Mouse (Mus musculus): ENCODE measurements around the gene Atp5d. TPM values are rescaled to one million over a fixed set of nuclear protein-coding genes. Genes with fewer than 3 reads are reported as not detected.

Atp5d gene
- total RNA-seq, 2 experiments from 2014 or later: 39.9 to 89.3 TPM

DNA sequence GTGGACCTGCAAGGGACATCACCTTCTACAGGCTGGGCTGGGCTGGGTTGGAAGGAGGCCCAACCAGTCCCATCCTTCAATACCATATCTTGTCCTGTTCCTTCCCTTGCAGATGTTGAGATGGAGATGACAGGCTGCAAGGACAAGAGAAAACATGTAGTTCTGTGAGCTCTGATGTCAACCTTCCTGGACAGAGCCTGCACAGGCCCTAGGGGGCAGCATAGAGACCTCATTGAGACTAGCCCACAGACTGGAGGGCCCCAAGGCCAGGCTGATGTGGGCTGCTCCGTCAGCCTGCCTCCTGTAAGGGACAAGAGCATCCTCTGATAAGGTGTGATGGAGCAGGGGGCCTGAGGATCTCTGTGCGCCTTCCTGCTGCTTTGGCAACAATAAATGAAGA is 36.3 kb downstream of the Atp5d start:
- no peak; the same call in 1 of the 2 replicates for ATAC-seq (replicated peaks; ENCODE audit: low FRiP score, poor library complexity, severe bottlenecking)

DNA sequence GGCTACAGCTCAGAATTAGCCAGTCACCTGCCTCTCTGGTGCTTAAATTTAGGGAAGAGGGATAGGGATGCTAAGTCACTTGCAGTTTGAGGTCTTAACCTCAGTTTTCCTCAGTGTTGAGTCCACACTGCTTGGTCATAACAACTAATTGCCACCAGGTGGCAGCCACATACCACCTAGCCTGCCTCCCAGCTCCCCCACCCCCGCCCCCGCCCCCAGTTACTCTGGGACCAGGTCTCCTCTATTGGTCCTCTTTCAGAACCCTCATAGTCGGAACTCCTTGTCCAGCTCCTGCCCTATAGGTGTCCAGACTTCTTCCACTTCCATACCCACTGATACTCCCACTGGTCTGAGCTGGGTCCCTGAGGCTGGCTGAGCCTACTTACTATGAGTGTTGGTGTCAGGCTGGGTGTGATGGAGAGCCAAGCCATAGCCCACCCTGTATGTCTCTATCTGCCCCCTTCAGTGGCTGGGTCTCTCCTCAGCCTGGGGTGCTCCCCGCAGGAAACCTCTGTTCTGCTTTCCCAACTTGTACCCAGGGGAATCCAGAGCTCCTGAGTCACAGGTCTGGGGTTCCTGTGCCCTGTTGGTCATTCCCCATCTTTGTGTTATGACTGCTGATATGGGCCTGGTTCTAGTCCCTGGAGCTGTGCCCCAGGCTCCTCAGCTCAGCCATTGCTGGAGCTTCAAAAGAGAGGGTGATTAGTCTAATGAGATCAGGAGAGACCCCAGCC is 37.3 kb downstream of the Atp5d start:
- ATAC-seq (replicated peaks; ENCODE audit: low FRiP score, poor library complexity, severe bottlenecking): no peak

DNA sequence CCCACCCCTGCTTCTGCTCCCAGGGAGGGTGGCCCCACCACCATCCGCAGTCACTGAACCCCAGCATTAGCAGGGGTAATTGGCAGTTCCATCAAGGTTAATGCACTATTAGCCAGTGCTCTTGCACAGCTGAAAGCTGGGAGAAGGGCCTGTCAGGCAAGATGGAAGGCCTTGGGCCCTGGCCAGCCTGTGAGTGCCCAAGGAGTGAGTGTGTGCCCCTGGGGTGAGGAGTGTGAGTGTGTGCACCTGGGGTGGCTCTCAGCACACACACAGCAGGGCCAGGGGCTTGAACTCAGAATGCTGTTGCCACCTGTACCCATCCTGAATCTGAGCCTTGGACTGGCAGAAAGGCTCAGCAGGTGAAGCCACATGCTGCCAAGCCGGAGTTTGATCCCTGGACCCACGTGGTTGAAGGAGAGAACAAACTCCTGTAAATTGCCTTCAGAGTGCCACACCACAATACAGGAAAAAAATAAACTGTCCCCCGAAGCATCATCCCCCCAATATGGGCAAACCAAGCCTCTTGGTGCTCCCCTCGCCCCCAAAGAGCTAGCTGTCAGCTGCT is 37.9 kb downstream of the Atp5d start:
- ATAC-seq (replicated peaks; ENCODE audit: low FRiP score, poor library complexity, severe bottlenecking): no peak

DNA sequence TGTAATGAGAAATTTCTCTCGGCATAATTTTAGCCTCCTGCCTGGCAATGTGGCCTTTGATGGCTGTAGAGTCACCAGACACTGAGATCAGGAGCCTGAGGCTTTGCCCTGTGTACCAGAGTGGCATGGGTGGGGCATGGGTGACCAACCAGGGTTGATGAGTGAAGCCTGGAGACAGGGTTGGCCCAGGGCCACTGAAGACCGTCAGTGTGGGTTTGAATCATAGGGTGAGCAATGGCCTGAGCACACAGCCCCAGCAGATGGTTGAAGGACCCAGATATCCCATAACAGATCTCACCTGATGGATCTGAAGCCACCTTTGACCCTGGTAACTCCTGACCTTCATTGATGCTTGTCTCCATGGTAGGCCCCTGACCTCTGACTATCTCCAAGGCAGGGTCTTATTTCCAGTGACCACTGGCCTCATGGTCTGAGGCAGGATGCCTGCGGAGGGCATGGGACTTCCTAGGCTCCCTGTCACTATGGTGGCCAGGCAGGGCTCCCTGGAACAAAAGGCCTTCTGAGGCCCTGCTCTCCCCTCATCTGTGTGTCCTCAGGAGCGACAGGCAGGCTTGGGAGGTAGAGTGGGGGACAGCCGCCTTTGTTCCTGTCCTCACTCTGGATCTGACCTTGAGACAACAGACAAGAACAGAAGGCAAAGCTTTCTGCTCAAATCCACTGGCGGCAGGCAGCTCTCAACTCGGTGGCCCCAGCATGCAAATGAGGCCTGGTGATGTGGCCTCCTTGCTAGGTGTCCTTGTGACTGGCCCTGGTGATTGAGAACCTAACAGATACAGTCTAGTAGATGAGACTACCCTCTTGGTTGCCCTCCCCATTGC is 39.2 kb downstream of the Atp5d start:
- ATAC-seq (replicated peaks; ENCODE audit: low FRiP score, poor library complexity, severe bottlenecking): no peak

DNA sequence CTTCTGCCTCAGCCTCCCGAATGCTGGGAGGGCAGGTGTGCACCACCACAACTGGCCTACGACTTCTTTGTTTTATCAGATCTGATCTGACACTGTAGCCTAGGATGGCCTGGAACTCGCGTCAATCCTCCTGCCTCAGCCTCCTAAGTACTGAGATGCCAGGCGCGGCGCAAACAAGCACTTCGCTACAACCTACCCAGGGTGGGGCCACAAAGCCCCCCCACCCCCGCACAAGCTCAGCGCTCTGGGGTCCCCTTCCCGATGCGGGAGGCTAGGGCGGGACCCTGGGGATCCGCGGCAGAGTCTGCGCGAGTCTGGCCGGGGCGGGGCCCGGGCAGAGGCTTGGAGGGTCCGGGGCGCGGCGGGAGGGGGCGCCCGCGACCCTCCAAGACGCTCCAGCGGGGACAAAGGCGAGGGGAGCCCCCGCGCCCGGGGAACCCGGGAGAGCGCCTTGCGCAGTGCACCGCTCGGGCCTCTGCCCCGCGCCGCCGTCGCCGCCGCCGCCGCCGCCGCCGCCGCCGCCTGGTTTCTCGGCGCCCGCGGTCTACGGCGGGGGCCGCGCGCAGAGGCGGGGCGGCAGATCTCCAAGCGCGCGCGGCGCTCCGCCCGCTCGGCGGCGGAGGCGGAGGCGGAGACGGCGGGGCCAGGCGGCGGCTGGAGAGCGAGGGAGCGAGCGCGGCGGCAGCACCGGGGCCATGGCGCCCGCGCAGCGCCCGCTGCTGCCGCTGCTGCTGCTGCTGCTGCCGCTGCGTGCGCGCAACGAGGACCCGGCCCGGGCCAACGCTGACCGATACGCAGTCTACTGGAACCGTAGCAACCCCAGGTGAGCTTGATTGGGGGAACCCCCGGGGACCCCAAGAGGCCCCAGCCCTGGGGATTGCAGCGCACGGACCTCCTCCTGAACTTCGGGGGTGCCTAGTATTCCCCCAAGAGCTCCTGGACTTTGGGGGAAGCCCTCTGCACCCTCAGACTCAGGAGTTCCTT is 40.9 kb downstream of the Atp5d start, which contains the start of gene Efna2:
Efna2 (plus strand) TSS at position 415 of the 984 bp plus-strand sequence.
- no peak for ATAC-seq (replicated peaks; ENCODE audit: low FRiP score, poor library complexity, severe bottlenecking)

DNA sequence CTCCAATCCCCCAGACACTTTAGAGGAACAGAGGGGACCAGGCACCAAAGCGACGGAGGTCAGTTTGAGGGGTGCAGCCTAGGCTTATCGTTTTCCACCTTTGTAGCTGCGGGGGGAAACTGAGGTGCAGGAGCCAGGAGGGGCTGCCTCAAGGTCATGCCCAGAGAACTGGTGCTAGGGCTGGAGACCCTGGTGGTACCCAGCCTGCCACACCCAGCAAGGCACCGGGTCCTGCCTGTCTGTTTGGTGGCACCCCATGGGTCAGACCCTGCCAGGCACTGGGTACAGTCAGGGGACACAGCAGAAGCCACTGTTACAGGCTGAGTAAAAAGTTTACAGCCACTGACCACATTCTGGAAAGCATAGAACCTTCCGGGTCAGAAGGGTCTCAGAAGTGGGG is 41.9 kb downstream of the Atp5d start:
- no peak for ATAC-seq (replicated peaks; ENCODE audit: low FRiP score, poor library complexity, severe bottlenecking)

DNA sequence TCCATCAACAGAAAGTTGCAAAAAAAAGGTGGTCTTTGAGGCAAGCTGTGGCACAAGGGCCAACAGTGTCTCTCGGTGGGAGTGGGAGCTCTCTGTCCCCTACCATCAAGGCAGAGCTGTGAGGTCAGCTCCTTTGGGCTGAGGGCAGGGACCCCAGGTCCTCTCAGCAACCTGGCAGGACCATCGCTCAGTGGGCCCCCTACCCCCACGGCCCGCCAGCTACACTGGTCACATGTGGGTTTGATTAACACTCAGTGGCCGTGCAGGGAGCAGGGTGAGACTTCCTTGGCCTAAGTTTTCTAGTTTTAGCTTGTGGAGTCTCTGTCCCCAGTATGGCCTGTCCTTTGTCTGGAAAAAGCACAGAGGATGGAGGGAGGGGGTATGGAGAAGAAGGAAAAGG is 42.4 kb downstream of the Atp5d start:
- no peak for ATAC-seq (replicated peaks; ENCODE audit: low FRiP score, poor library complexity, severe bottlenecking)

DNA sequence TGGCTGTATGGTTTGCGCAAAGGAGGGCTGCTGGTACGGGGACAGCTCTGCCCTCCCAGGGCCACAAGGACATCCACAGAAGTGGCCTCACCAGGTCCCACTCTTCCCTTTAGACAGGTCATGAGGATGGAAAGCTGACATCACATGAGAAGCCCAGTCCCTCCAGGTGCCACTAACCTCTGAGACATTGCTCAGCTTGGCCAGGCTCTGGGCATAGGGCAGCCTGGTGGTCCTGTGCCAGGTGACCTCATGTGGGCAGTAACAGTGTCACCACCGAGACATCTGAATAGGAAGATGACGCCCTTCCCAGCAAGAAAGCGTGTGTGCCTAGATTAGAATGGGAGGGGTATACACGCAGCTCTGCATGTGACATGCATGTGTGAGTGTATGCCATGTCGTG is 44.1 kb downstream of the Atp5d start:
- ATAC-seq (replicated peaks; ENCODE audit: low FRiP score, poor library complexity, severe bottlenecking): no peak

DNA sequence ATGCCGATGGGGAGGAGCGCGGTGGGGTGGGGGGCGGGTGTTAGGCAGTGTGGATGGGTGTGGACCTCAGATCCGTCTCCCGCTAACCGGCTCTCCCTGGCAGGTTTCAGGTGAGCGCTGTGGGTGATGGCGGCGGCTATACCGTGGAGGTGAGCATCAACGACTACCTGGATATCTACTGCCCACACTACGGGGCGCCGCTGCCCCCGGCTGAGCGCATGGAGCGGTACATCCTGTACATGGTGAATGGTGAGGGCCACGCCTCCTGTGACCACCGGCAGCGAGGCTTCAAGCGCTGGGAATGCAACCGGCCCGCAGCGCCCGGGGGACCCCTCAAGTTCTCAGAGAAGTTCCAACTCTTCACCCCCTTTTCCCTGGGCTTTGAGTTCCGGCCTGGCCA is 48.2 kb downstream of the Atp5d start:
- ATAC-seq (replicated peaks; ENCODE audit: low FRiP score, poor library complexity, severe bottlenecking): no peak

DNA sequence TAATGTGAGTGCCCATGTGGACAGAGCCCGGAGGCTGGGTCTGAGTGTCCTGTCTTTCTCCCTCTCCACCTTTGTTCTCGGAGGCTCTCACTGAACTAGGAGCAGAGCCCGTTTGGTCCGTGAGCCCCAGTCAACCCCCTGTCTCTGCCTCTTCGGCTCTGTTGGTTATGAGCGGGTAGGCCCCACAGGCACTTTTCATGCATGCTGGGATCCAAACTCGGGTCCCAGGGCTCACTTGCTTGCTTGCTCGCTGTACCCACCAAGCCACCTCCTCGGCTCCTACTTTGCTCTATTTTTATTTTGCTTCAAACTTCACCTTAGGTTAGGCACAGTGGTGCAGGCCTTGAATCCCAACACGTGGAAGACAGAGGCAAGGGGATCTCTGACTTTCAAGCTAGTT is 49.3 kb downstream of the Atp5d start:
- no peak for ATAC-seq (replicated peaks; ENCODE audit: low FRiP score, poor library complexity, severe bottlenecking)

DNA sequence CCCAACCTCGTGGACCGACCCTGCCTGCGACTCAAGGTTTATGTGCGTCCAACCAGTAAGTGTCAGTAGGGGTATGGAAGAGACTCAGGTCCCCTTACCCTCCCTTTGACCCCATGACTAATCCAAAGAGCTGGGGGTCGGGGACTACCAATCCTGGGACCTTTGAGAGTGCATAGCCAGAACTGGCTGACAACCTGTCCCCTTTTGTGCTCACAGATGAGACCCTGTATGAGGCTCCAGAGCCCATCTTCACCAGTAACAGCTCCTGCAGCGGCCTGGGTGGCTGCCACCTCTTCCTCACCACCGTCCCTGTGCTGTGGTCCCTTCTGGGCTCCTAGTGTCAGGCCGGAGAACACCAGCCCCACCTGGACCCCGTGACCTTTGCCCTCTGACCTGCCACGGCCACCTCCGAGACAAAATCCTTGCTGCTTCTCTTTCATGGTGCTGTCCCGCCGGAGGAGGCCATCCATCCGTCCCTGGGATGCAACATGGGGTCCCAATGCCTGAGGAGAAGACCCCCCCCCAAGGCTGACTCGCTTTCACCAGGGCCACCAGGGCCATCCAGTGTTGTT is 50.1 kb downstream of the Atp5d start:
- no peak for ATAC-seq (replicated peaks; ENCODE audit: low FRiP score, poor library complexity, severe bottlenecking)

DNA sequence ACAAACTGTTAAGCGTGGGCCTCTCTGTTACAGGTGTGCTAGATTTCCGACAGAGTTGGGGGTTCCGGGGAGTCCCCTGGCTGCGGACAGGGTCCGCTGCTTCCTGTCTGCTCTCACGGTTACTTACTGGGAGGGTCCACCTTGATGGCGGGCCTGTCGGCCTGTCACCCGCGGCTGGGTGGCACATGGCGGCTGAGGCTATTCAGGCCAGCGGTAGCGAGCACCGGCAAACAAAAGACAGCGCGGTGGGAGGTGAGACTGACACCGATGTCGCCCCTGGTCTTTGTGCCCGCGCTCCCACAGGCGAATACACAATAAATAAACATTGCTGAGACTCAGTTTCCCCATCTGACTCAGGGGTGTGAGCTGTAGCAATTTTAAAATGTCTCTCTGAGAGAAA is 51.6 kb downstream of the Atp5d start:
- no peak for ATAC-seq (replicated peaks; ENCODE audit: low FRiP score, poor library complexity, severe bottlenecking)

DNA sequence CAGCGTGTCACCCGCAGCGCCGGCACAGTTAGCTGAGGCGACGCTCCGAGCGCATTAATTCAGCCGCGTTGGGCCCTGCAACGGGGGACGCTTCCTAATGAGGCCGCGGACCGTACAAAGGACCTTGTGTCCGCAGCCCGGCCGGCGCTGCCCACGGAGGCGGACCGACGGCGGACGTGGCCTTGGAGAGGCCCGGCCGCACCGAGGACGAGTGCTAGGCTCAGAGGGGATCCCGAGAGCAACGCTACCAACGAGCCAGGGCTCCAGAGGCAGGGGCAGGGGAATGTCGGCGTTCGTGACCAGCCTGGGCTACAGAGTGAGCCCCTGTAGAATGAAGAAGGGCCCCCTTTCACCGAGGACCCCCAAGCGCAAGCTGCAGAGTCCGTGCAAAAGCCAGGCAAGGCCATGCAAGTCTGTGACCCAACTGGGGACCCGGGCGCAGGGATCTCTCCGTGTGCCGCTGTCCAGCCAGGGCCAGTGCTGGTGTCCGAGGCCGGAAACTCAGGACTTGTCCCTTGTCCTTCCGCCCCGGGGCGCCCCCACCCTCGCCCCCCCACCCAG is 52.1 kb downstream of the Atp5d start:
- no peak for ATAC-seq (replicated peaks; ENCODE audit: low FRiP score, poor library complexity, severe bottlenecking)

DNA sequence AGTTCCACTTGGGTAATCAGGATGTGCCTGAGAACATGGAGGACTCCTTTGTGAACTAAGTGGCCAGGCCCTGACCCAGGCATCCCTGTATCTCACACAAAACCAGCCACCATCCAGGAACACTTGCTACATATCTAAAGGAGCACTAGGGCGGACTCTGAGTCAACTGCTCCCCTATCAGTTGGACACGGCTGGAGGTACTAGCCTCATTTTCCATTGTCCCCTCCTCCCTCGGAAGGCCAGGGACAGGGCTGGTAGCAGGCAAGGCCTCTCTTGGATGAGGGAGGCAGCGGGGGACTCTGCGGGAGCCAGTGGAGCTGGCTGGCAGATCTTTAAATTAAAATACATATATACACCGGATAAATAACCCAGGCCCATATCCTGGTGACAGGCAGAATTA is 55.5 kb downstream of the Atp5d start:
- ATAC-seq (replicated peaks; ENCODE audit: low FRiP score, poor library complexity, severe bottlenecking): no peak

DNA sequence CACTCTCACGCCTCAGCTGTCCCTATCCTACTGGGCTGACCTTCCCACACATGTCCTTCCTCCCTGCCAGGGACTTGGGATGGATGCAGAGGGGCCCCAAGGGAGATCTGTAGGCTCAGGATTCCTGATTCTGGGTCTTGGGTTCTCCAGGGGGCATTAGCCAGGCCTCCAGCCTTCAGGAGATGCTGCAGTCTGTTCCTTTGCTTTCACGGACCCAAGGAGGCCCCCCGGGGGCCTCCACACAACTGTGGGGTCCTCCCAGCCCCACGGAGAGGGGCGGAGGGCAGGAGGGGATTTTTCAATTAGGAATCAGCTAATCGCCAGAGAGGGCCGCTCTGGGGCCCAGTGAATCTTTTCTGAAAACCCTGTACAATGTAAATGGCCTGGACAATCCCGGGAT is 56.0 kb downstream of the Atp5d start:
- no peak for ATAC-seq (replicated peaks; ENCODE audit: low FRiP score, poor library complexity, severe bottlenecking)
